Mouse (Mus musculus) 3T3-L1 (cell line): ENCODE results near the gene Ank3.
A peak's percentile ranks its signal among the peaks of the same experiment; 100 is the strongest.

ENCODE experiments used
- DNase-seq: peaks from one replicate; pipeline ENCODE4 v3.0.0-alpha.2; 2015; ENCODE audit warnings: low read depth, low spot score

Ank3 gene

GRCm38 (mm10) chr10:70041562-70041961, 643.0 kb downstream of the Ank3 start:
- no peak for DNase-seq

- DNase-seq, result no peak
These were observed 647.1 kb downstream of the Ank3 start for GRCm38 (mm10) chr10:70045722-70046121.

- no peak for DNase-seq
These were observed 651.2 kb downstream of the Ank3 start for GRCm38 (mm10) chr10:70049771-70050170.

GRCm38 (mm10) chr10:70055291-70055690, 656.7 kb downstream of the Ank3 start:
- no peak for DNase-seq

GRCm38 (mm10) chr10:70057064-70057463, 658.5 kb downstream of the Ank3 start:
- peak; percentile 93 for DNase-seq

GRCm38 (mm10) chr10:70060021-70060688, 661.6 kb downstream of the Ank3 start:
- DNase-seq, result no peak

GRCm38 (mm10) chr10:70060689-70061081, 662.1 kb downstream of the Ank3 start:
- DNase-seq, result no peak

- DNase-seq, result no peak
These were observed 665.4 kb downstream of the Ank3 start for GRCm38 (mm10) chr10:70063881-70064555.

GRCm38 (mm10) chr10:70065191-70065590, 666.6 kb downstream of the Ank3 start:
- DNase-seq, result no peak

- no peak for DNase-seq
These were observed 668.1 kb downstream of the Ank3 start for GRCm38 (mm10) chr10:70066497-70067168.

GRCm38 (mm10) chr10:70067169-70068115, 668.9 kb downstream of the Ank3 start:
- DNase-seq, result no peak

- no peak for DNase-seq
These were observed 670.7 kb downstream of the Ank3 start for GRCm38 (mm10) chr10:70069321-70069720.

GRCm38 (mm10) chr10:70071334-70071733, 672.8 kb downstream of the Ank3 start:
- no peak for DNase-seq
